Mouse (Mus musculus): Measurements from ENCODE around the gene Azin2.

DNA sequence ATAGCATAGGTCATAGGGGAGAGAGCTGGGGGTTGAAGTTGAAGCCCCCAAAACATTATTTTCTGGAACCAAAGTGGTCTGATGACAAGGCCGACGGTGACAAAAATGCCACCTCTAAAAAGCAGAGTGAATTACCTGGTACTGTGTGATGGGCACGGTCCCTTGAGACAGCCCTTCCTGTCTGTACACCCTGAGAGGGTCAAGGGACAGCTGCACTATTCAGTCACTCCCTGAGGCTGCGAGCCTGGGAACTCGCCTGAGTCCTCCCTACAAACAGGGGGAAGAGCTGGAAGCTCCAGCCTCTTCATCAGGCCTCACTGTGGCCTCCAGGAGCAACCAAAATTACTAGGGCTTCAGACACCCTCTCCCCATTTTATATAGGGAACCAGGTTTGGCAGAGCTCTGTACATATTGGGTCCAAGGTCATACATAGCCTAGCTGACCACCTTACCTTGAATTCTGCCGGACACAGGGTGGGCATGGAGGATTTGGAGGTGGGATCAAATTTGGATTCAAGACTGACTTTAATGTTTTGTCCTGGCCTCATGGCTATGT lies 73.7 kb downstream of the Azin2 start:
- TF ChIP-seq POLR2A (IDR thresholded peaks at IDR 0.05; ENCODE audit: insufficient read depth, low read length) (no peak), CTCF (IDR thresholded peaks at IDR 0.05; ENCODE audit: low read depth, low read length) (no peak), EP300 (IDR thresholded peaks at IDR 0.05; ENCODE audit: insufficient read depth, low read depth, low read length) (no peak)

All from ES-Bruce4 (cell line).